Mouse (Mus musculus): Measurements from ENCODE around the gene Bahcc1.
A peak's percentile ranks its signal among the peaks of the same experiment; 100 is the strongest.

Bahcc1 gene

GRCm38 (mm10) chr11:120206669-120207090, 26.1 kb upstream of the Bahcc1 start:
- DNase-seq (ENCODE audit: low spot score) = no peak

GRCm38 (mm10) chr11:120208848-120209247, 23.9 kb upstream of the Bahcc1 start:
- DNase-seq (ENCODE audit: low spot score) = no peak

DNA sequence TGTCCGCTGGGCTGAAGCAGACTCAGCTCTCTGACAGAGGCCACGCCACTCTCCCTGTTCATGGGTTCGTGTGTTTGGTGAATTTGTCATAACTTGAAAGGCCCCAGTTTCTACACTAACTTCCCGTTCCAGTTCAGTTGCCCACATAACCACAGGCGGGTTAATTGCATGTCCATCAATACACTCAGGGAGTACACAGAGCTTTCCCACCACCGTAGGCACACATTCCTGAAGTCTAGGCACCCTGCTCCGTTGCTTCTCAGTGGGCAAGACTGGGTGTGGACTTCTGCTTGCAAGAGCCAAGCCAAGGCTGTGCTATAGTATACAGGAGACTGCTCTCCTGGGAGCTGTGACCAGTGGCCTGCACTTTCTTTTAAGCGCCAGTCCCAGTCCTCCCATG, 23.3 kb upstream of the Bahcc1 start:
- no peak for DNase-seq (ENCODE audit: low spot score)

GRCm38 (mm10) chr11:120215726-120216241, 17.0 kb upstream of the Bahcc1 start:
- DNase-seq (ENCODE audit: low spot score) = no peak

GRCm38 (mm10) chr11:120216540-120217324, 16.0 kb upstream of the Bahcc1 start:
- DNase-seq (ENCODE audit: low spot score) = no peak

DNA sequence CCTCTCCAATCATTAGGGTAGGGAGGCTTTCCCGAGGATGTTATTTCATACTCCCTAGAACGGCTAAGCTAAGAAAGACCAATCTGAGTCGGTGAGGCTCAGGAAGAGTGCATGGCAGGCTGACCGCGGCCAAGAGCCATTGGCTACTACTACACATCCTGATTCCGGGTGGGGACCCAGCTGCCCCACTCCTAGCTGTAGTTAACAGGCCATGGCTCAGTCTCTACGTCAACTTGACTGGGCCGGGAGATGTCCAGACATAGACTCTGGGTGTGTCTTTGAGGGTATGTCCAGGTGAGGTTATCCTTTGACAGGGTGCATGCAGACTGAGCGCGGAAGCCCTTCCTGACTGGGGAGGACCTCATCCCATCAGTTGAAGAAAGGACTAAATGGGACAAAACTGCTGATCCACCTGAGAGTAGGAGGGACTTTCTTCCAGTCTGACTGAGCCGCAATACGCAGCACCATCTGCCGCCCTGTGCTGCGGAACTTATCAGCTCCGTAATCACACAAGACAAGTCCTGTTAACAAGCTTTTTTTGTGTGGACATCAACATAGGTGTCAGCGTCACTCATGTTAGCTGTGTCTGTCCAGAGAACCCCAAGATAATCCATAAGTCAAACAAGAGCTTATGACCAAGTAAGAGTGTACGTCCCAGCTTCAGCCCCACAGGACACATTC, 14.4 kb upstream of the Bahcc1 start:
- DNase-seq (ENCODE audit: low spot score) = no peak

- no peak for DNase-seq (ENCODE audit: low spot score)
Observed at GRCm38 (mm10) chr11:120218946-120219345, 13.8 kb upstream of the Bahcc1 start.

DNA sequence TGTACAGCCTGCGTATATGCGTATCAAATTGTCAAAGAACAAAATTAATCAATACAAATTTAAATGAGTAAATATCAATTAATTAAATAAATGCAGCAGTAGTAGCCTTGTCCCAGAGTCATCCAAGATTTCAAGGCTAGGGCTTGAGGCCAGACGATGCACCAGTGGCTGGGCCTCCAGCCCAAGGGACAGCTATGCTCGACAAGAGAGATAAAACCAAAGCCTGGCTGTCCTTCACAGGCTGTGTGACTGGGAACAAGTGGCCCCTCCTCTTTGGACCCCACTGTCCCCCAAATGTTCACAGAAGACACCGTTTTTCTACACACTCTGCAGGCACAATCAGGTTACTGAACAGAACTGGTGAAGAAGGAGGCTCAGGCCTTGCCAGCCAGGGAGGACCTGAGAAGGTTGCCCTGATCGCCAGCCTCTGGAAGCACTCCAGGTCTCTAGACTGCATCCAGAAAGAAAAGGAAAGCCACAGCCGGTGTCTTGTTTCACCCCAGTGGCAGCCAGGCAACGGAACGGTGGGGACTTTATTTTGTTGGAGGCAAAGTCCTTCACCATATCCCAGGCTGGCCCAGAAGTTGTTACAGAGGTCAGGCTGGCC, 12.7 kb upstream of the Bahcc1 start:
- DNase-seq (ENCODE audit: low spot score) = peak; percentile 63

GRCm38 (mm10) chr11:120220963-120221827, 11.6 kb upstream of the Bahcc1 start:
- DNase-seq (ENCODE audit: low spot score) = no peak

DNA sequence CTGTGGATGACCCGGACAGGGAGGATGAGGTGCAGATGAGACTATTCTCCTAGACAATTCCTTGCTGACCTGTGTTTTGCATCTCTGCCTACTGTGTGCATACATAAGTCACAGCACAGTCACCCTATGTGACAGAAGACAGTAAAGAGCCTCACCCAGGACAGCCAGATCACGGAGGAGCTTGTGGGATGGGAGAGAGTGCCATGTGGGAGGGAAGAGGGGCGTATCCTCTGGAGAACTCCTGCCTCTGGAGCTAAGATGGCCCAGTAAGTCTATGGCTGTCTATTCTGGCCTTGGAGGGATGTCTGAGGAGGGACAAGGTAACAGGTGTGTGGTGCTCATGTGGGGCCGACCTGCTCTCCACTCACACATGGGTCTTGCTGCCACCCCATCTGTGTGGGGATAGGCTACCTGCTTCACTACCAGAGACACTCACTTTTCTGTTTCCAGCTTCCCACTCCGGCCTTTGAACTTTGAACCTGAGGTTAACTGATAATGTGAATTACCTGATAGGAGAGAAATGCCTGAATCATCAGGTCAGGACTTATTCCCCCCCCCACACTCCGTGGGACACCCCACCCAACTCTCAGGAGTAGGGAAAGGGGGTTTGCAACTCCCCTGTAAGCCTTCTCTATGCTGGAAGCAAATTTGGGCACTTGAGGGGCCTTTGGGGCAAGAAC, 10.2 kb upstream of the Bahcc1 start:
- no peak for DNase-seq (ENCODE audit: low spot score)

GRCm38 (mm10) chr11:120223586-120224487, 8.9 kb upstream of the Bahcc1 start:
- DNase-seq (ENCODE audit: low spot score) = no peak

DNA sequence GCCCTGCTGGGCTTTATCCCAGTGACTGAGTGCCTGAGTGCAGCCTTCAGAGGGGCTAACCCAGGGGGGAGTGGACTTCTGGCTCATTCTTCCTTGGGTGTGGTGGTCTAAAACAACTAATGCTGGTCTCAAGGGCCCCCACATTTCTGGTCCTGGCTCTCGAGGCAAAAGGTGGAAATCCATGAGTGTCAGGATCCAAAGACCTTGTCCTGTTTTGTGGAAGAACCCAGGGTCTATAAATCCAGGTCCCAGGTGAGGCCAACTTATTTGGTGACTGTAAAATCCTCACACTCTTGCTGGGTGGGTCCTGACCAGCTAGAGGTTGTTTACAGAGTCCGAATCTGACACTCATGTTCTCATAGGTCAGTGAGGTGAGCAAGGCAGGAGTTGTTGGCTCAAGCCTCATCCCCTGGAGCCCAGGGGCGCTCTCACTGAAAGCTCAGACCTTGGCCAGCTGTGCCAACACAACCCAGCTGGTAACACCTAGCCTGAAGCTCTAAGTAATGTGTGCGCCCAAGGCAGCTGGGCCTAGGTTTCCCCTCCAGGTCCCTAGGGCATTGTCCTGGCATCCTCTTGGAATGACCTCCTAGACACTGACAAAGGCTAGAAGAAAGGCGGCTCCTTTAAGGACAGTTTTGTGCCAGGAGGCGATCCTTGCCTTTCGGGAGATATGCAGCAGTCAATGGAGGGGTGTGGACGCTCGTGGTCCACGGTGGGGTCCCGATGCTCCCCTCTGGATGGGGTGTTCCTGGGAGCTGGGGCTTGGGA, 8.1 kb upstream of the Bahcc1 start:
- DNase-seq (ENCODE audit: low spot score) = no peak

- no peak for DNase-seq (ENCODE audit: low spot score)
Observed at GRCm38 (mm10) chr11:120225256-120226195, 7.2 kb upstream of the Bahcc1 start.

DNA sequence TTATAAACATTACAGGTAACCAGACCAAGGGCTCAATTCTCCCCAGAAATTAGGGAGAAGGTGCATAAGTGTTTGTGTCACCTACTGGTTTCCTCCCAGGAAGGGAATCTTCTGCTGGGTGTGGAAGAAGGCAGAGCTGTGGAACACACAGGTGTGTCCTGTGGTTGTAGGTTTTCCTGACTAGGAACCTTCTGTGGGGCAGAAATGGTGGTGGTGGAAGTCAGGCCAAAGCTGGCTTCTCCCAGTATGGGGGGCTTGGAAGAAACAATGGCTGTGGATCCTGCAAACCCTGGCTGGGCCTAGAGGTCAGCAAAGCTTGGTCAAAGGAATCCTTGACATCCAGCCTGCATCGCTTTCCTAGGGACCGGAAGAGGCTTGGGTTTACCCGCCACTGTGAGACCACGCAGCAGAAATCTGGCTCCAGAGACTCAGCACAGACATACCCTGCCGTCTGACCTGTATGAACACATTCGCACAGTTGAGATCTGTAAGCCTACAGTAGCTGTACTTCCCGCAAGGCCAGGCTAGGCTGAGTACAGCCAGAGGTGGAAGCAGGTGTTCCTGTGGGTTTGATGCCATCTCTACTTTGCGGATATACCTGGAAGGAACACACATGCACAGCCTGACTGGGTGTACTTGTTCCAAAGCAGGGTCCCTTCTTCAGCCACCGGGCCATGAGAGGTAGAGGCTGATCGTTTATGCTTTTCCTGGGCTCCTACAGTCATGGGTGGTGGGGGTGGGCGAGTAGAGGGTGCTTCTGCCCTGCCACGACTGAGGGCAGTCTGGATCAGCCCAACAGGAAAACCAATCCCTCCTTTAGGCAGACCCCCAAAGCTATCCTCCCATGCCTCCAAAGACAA, 6.1 kb upstream of the Bahcc1 start:
- DNase-seq (ENCODE audit: low spot score) = no peak

DNA sequence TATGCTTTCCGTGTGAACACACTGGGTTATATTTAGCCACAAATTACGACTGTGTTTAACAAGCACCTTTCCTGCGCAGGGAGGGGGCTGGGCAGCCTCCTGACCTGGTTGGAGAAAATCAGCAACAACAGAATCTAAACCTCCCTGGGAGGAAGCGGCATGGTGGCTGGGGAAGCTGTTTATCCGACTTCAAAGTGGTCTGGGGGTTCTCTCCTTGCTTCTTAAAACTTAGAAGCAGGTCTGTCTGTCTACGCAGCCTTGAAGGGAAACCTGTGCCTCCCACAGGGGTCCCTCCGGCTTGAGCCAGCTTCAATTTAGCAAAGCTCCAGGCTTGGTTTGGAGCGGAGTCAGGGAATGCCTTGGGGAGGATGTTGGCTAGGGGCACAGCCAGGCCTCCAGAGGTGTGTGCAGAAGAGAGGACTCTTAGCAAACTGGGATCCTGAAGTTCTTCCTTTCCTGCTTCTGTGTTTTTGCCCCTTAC, 5.1 kb upstream of the Bahcc1 start:
- DNase-seq (ENCODE audit: low spot score) = no peak

DNA sequence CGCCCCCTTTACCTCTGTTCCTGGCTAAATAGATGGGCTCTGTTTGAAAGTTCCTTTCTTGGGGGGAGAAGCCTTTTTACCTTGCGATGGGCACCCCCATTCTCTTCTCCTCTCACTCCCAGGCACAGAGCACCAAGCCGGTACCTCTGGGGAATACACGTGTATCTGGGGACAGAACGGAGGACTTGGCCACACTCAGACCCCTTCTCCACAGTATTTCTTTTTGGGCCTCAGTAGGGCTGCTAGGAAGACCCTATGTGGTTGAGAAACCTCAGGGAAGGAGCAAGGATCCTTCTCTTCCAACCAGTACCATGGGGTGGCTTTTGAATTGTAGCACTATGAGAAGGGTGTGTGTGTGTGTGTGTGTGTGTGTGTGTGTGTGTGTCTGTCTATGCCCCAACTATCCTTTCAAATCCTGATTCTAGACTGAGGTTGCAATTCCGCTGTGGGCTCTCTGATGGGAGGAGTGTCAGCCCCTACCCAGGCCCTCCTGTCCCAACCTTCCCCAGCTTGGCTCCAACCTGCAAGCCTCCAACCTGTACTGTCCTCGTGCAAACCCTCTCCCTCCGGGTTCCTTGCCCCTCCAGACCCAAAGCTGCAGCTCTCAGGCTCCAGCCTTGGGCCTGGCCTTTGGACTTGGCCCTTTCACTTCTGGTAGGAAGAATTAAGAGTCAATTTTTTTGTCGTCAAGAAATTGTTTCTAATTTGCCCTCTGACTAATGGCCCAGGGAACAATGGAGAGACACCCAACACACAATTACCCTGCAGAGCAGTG, 4.4 kb upstream of the Bahcc1 start:
- no peak for DNase-seq (ENCODE audit: low spot score)
